Mouse (Mus musculus): ENCODE data around the gene Rplp1.

GRCm38 (mm10) chr9:61884375-61884774 is 30.0 kb downstream of the Rplp1 start:
- TF ChIP-seq CTCF (IDR thresholded peaks at IDR 0.05; ENCODE audit: low read depth) (no peak), EP300 (IDR thresholded peaks at IDR 0.05; ENCODE audit: low read depth) (no peak)

Measured in heart, postnatal 0 days (tissue).